Mouse (Mus musculus): Measurements from ENCODE around the gene Fbxo31. TPM values are rescaled to one million over a fixed set of nuclear protein-coding genes. Genes with fewer than 3 reads are reported as not detected.

The Fbxo31 gene
- total RNA-seq (2014; fragmentation: Nextera tagmentation) (5.9 and 9.2 TPM in 2 replicates), total RNA-seq (2017) (4.9 and 6.0 TPM in 2 replicates), polyA plus RNA-seq (2012) (25.3 and 29.4 TPM in 2 replicates)

DNA sequence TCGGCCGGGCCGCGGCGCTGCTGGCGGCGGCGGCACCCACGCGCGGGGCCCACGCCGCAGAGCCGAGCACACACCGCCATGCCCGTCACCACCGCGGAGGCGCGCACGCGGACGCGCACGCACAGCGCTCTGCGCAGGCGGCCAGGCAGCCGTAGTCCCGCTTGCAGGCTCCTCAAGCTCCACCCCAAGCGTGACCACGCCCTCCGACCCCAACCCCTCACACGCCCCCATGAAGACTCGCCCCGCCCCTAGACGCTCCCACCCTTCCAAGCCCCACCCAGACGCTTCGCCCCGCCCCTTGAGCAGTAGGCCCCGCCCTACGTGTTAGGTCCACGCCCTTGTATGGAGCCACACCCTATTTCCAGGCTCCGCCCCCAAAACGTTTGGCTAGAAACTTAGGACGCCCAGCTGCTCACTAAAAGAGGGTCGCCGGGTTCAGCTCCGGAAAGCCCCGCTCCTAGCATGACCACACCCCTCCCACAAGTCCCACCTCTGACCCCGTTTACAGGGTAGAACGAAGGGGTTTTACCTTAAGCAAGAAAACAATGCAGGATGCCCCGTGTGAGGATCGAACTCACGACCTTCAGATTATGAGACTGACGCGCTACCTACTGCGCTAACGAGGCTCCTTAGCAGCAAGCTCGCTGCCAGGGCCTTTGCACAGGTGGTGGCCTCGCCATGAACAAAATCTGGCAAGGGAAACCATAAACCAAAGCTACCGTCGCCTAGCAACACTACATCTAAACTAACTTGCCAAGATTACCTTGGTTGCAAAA, at the start of gene Fbxo31:
Gene Fbxo31 (minus strand): TSS at position 131 of the 776 bp plus-strand sequence.
- Histone ChIP-seq H3K4me1 (ENCODE audit: insufficient read depth, low read depth, low read length) (peaks cover 49% of the 10 kb centered on the region), H3K4me3 (ENCODE audit: low read depth, low read length) (peak within 1 kb of the TSS; percentile 100), H3K27me3 (ENCODE audit: insufficient read depth, low read length) (peaks cover 3% of the 10 kb centered on the region), H3K36me3 (replicated peaks) (peaks cover 31% of the 10 kb centered on the region), H3K9me3 (replicated peaks) (no peaks in the 10 kb centered on the region)
- DNase-seq (ENCODE audit: low spot score) (peak; percentile 88), ATAC-seq (ENCODE audit: extremely low read depth, insufficient number of reproducible peaks, low FRiP score, poor library complexity, severe bottlenecking) (peak; percentile 73)
- no peak for TF ChIP-seq GATA1 (IDR thresholded peaks at IDR 0.05; ENCODE audit: borderline replicate concordance, low read length)
- TF ChIP-seq GATA2 (IDR thresholded peaks at IDR 0.05; ENCODE audit: borderline replicate concordance, low read depth, low read length), result no peak
- TF ChIP-seq POLR2AphosphoS5 (IDR thresholded peaks at IDR 0.05; ENCODE audit: insufficient replicate concordance, low read depth, low read length), result no peak
- TF ChIP-seq CTCF (IDR thresholded peaks at IDR 0.05; ENCODE audit: low read depth, low read length), result no peak
- no peak for TF ChIP-seq TAL1 (conservative IDR thresholded peaks at IDR 0.05; ENCODE audit: low read depth, low read length)

GRCm38 (mm10) chr8:121623043-121623442, 44.4 kb upstream of the Fbxo31 start:
- Histone ChIP-seq H3K36me3 (replicated peaks) (no peaks in the 10 kb centered on the region), H3K4me1 (ENCODE audit: insufficient read depth, low read depth, low read length) (no peaks in the 10 kb centered on the region), H3K27me3 (ENCODE audit: insufficient read depth, low read length) (0 out of 2 replicates have a peak, but pooled peaks cover 4% of the 10 kb centered on the region), H3K4me3 (ENCODE audit: low read depth, low read length) (no peak overlapping the region), H3K9me3 (replicated peaks) (no peaks in the 10 kb centered on the region)
- TF ChIP-seq TAL1 (conservative IDR thresholded peaks at IDR 0.05; ENCODE audit: low read depth, low read length) (no peak), POLR2AphosphoS5 (IDR thresholded peaks at IDR 0.05; ENCODE audit: insufficient replicate concordance, low read depth, low read length) (no peak), CTCF (IDR thresholded peaks at IDR 0.05; ENCODE audit: low read depth, low read length) (no peak), GATA2 (IDR thresholded peaks at IDR 0.05; ENCODE audit: borderline replicate concordance, low read depth, low read length) (no peak), GATA1 (IDR thresholded peaks at IDR 0.05; ENCODE audit: borderline replicate concordance, low read length) (no peak)
- DNase-seq (ENCODE audit: low spot score) (no peak), ATAC-seq (ENCODE audit: extremely low read depth, insufficient number of reproducible peaks, low FRiP score, poor library complexity, severe bottlenecking) (no peak)

DNA sequence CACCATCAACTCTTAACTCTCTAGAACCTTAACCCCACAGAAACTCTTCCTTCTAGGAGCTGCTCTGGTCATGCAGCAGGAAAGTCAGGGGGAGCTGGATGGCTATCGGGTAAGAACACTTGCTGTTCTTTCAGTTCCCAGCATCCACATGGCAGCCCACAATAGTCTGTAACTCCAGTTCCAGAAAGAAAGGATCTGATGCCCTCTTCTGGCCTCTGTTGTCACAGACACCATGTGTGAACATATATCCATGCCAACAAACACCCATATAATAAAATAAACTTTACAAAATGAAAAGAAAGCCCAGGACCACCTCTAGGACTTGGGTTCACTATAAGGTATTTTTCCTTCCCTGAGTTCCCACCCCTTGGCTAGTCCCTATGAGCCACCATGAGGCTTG, 43.3 kb upstream of the Fbxo31 start:
- Histone ChIP-seq H3K9me3 (replicated peaks) (no peaks in the 10 kb centered on the region), H3K4me3 (ENCODE audit: low read depth, low read length) (no peak overlapping the region), H3K36me3 (replicated peaks) (no peaks in the 10 kb centered on the region), H3K4me1 (ENCODE audit: insufficient read depth, low read depth, low read length) (no peaks in the 10 kb centered on the region), H3K27me3 (ENCODE audit: insufficient read depth, low read length) (0 out of 2 replicates have a peak, but pooled peaks cover 4% of the 10 kb centered on the region)
- no peak for TF ChIP-seq GATA1 (IDR thresholded peaks at IDR 0.05; ENCODE audit: borderline replicate concordance, low read length)
- TF ChIP-seq GATA2 (IDR thresholded peaks at IDR 0.05; ENCODE audit: borderline replicate concordance, low read depth, low read length), result no peak
- no peak for TF ChIP-seq TAL1 (conservative IDR thresholded peaks at IDR 0.05; ENCODE audit: low read depth, low read length)
- TF ChIP-seq POLR2AphosphoS5 (IDR thresholded peaks at IDR 0.05; ENCODE audit: insufficient replicate concordance, low read depth, low read length), result no peak
- no peak for TF ChIP-seq CTCF (IDR thresholded peaks at IDR 0.05; ENCODE audit: low read depth, low read length)
- DNase-seq (ENCODE audit: low spot score), result no peak
- ATAC-seq (ENCODE audit: extremely low read depth, insufficient number of reproducible peaks, low FRiP score, poor library complexity, severe bottlenecking), result no peak

DNA sequence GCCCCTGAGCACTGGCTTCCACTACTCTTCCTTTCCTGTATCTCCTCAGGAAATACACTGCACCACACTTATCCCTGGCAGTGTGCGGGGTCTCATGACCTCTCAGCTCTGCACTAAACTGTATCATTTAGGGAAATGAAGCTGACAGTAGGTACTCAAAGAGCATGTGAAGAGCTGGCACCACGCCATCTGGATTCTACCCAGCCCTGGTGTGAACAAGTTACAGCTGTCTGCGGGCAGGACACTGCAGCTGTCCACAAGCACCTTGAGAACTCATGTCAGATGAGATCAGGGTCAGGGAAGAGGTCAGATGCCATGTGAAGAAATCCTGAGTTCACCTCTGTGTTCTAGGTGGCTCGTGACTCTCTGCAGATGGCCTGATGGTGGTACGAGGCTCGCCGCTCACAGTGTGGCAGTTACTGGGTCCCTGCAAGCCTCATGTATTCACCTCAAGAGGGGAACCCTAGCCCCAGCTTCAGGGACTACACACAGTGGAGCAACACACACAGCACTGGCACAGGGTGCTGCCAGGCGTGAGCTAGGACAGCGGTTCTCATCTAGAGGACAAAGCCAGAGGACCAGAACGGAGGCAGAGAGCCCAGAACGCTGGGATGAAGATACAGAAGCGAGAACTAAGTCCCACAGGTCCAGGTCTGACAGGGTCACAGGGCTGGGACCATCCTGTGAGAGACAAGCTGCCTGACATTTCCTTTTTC, 42.4 kb upstream of the Fbxo31 start:
- ATAC-seq (ENCODE audit: extremely low read depth, insufficient number of reproducible peaks, low FRiP score, poor library complexity, severe bottlenecking), result no peak
- no peak for DNase-seq (ENCODE audit: low spot score)
- H3K27me3 ChIP-seq (ENCODE audit: insufficient read depth, low read length), result no peaks in the 10 kb centered on the region
- no peak overlapping the region for H3K4me3 ChIP-seq (ENCODE audit: low read depth, low read length)
- H3K4me1 ChIP-seq (ENCODE audit: insufficient read depth, low read depth, low read length), result no peaks in the 10 kb centered on the region
- H3K9me3 ChIP-seq (replicated peaks), result no peaks in the 10 kb centered on the region
- TF ChIP-seq GATA2 (IDR thresholded peaks at IDR 0.05; ENCODE audit: borderline replicate concordance, low read depth, low read length), result no peak
- no peak for TF ChIP-seq POLR2AphosphoS5 (IDR thresholded peaks at IDR 0.05; ENCODE audit: insufficient replicate concordance, low read depth, low read length)
- TF ChIP-seq TAL1 (conservative IDR thresholded peaks at IDR 0.05; ENCODE audit: low read depth, low read length), result no peak
- no peak for TF ChIP-seq GATA1 (IDR thresholded peaks at IDR 0.05; ENCODE audit: borderline replicate concordance, low read length)
- no peak for TF ChIP-seq CTCF (IDR thresholded peaks at IDR 0.05; ENCODE audit: low read depth, low read length)
- no peaks in the 10 kb centered on the region for H3K36me3 ChIP-seq (replicated peaks)

GRCm38 (mm10) chr8:121619401-121619995, 40.9 kb upstream of the Fbxo31 start:
- ATAC-seq (ENCODE audit: extremely low read depth, insufficient number of reproducible peaks, low FRiP score, poor library complexity, severe bottlenecking) (no peak), DNase-seq (ENCODE audit: low spot score) (no peak)
- Histone ChIP-seq H3K27me3 (ENCODE audit: insufficient read depth, low read length) (no peaks in the 10 kb centered on the region), H3K4me3 (ENCODE audit: low read depth, low read length) (no peak overlapping the region), H3K4me1 (ENCODE audit: insufficient read depth, low read depth, low read length) (no peaks in the 10 kb centered on the region), H3K36me3 (replicated peaks) (no peaks in the 10 kb centered on the region), H3K9me3 (replicated peaks) (no peaks in the 10 kb centered on the region)
- no peak for TF ChIP-seq CTCF (IDR thresholded peaks at IDR 0.05; ENCODE audit: low read depth, low read length)
- TF ChIP-seq GATA2 (IDR thresholded peaks at IDR 0.05; ENCODE audit: borderline replicate concordance, low read depth, low read length), result no peak

DNA sequence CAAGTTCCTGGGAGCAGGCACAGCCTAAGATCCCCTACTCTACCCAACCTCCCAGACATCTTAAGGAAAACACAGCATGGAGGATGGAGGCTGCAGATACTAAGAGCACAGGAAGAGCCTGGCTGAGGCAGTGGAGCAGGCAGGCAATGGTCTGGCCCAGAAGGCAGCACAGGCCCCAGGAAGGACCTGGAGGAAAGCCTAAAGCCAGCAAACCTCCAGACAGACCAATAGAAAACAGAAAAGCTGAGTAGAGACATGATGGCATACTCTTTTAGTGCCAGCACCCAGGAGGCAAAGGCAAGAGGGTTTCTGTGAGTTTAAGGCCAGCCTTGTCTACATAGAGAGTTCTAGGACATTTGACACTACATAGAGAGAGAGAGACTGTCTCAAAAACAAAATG, 34.8 kb upstream of the Fbxo31 start:
- H3K36me3 ChIP-seq (replicated peaks), result no peaks in the 10 kb centered on the region
- H3K4me1 ChIP-seq (ENCODE audit: insufficient read depth, low read depth, low read length), result no peaks in the 10 kb centered on the region
- H3K9me3 ChIP-seq (replicated peaks), result no peaks in the 10 kb centered on the region
- TF ChIP-seq GATA2 (IDR thresholded peaks at IDR 0.05; ENCODE audit: borderline replicate concordance, low read depth, low read length) (no peak), CTCF (IDR thresholded peaks at IDR 0.05; ENCODE audit: low read depth, low read length) (no peak), TAL1 (conservative IDR thresholded peaks at IDR 0.05; ENCODE audit: low read depth, low read length) (no peak), POLR2AphosphoS5 (IDR thresholded peaks at IDR 0.05; ENCODE audit: insufficient replicate concordance, low read depth, low read length) (no peak), GATA1 (IDR thresholded peaks at IDR 0.05; ENCODE audit: borderline replicate concordance, low read length) (no peak)
- ATAC-seq (ENCODE audit: extremely low read depth, insufficient number of reproducible peaks, low FRiP score, poor library complexity, severe bottlenecking) (no peak), DNase-seq (ENCODE audit: low spot score) (no peak)
- no peaks in the 10 kb centered on the region for H3K27me3 ChIP-seq (ENCODE audit: insufficient read depth, low read length)
- no peak overlapping the region for H3K4me3 ChIP-seq (ENCODE audit: low read depth, low read length)
